Mouse (Mus musculus) C2C12 (cell line): ENCODE measurements around the gene Dapk1. TPM values are rescaled to one million over a fixed set of nuclear protein-coding genes. Genes with fewer than 3 reads are reported as not detected.

Source experiments
- H3K27me3 ChIP-seq: one replicate; pipeline ENCODE4 v1.6.1; 2011; ENCODE audit not compliant: control insufficient read depth, insufficient read depth, insufficient read length
- H3K36me3 ChIP-seq: one replicate; pipeline ENCODE4 v1.6.1; 2011; ENCODE audit not compliant: control insufficient read depth, insufficient read depth
- H3K4me3 ChIP-seq: one replicate; pipeline ENCODE4 v1.5.1; 2011; ENCODE audit warnings: mild to moderate bottlenecking, control low read depth; ENCODE audit not compliant: poor library complexity, insufficient read depth, severe bottlenecking
- H3K79me2 ChIP-seq: one replicate; pipeline ENCODE4 v1.6.1; 2011; ENCODE audit not compliant: control insufficient read depth, insufficient read depth
- H3K79me3 ChIP-seq: one replicate; pipeline ENCODE4 v1.6.1; 2011; ENCODE audit warnings: low read depth, control low read depth
- H3ac ChIP-seq: one replicate; pipeline ENCODE3; 2011; ENCODE audit warnings: low read depth; ENCODE audit not compliant: control insufficient read depth, insufficient read length
- CEBPB ChIP-seq: IDR thresholded peaks from one replicate; pipeline ENCODE4 v1.6.1; 2011; ENCODE audit warnings: low read depth, mild to moderate bottlenecking, control low read depth, moderate library complexity
- CTCF ChIP-seq: IDR thresholded peaks from one replicate; pipeline ENCODE4 v1.5.1; 2011; ENCODE audit not compliant: control insufficient read depth, insufficient read depth, insufficient read length
- FOSL1 ChIP-seq: IDR thresholded peaks from one replicate; pipeline ENCODE4 v1.8.0; 2011; ENCODE audit warnings: mild to moderate bottlenecking, low read length; ENCODE audit not compliant: poor library complexity, insufficient read depth, severe bottlenecking
- MAX ChIP-seq: IDR thresholded peaks from one replicate; pipeline ENCODE4 v1.6.1; 2011; ENCODE audit warnings: mild to moderate bottlenecking, control low read depth
- MYOD1 ChIP-seq: IDR thresholded peaks from one replicate; pipeline ENCODE4 v1.6.1; 2011; ENCODE audit warnings: low read depth; ENCODE audit not compliant: control insufficient read depth, insufficient read length
- MYOG ChIP-seq: IDR thresholded peaks from one replicate; pipeline ENCODE4 v1.6.1; 2011; ENCODE audit not compliant: control insufficient read depth, insufficient read length; ENCODE audit errors: extremely low read depth
- USF1 ChIP-seq: IDR thresholded peaks from one replicate; pipeline ENCODE4 v1.6.1; 2011; ENCODE audit warnings: low read depth, mild to moderate bottlenecking, control low read depth, moderate library complexity
- polyA plus RNA-seq: library from polyadenylated mRNA; unstranded; fragments of >200 nt; fragmentation: generic; extraction: Trizol; gene quantifications from one replicate; pipeline ENCODE4 v1.2.1, GENCODE M21; 2012; ENCODE audit warnings: missing spikeins

The Dapk1 gene
- polyA plus RNA-seq, 1 experiment = not detected

- H3K27me3 ChIP-seq = no peaks in the 10 kb centered on the region
- H3K79me2 ChIP-seq = no peaks in the 10 kb centered on the region
- H3K4me3 ChIP-seq = no peak overlapping the region
- no peak overlapping the region for H3ac ChIP-seq
- no peaks in the 10 kb centered on the region for H3K36me3 ChIP-seq
- no peak for TF ChIP-seq CTCF
- TF ChIP-seq MYOG = no peak
- TF ChIP-seq FOSL1 = no peak
- TF ChIP-seq CEBPB = no peak
- no peak for TF ChIP-seq MAX
- no peak for TF ChIP-seq MYOD1
- no peak for TF ChIP-seq USF1
- no peaks in the 10 kb centered on the region for H3K79me3 ChIP-seq
These were observed 73.7 kb downstream of the Dapk1 start for GRCm38 (mm10) chr13:60675416-60675815.

GRCm38 (mm10) chr13:60678912-60679311 is 77.2 kb downstream of the Dapk1 start:
- TF ChIP-seq USF1 = no peak
- TF ChIP-seq MYOD1 = no peak
- TF ChIP-seq FOSL1 = no peak
- no peak for TF ChIP-seq CTCF
- TF ChIP-seq CEBPB = no peak
- no peak for TF ChIP-seq MYOG
- TF ChIP-seq MAX = no peak
- H3K79me3 ChIP-seq = no peaks in the 10 kb centered on the region
- no peaks in the 10 kb centered on the region for H3K79me2 ChIP-seq
- H3K36me3 ChIP-seq = no peaks in the 10 kb centered on the region
- no peaks in the 10 kb centered on the region for H3K27me3 ChIP-seq
- H3ac ChIP-seq = no peak overlapping the region
- no peak overlapping the region for H3K4me3 ChIP-seq

- no peaks in the 10 kb centered on the region for H3K36me3 ChIP-seq
- no peaks in the 10 kb centered on the region for H3K27me3 ChIP-seq
- no peaks in the 10 kb centered on the region for H3K79me2 ChIP-seq
- no peak overlapping the region for H3ac ChIP-seq
- no peak for TF ChIP-seq USF1
- no peak for TF ChIP-seq MYOD1
- TF ChIP-seq CEBPB = no peak
- TF ChIP-seq CTCF = no peak
- no peak for TF ChIP-seq FOSL1
- TF ChIP-seq MAX = no peak
- H3K4me3 ChIP-seq = no peak overlapping the region
- no peaks in the 10 kb centered on the region for H3K79me3 ChIP-seq
These were observed 81.3 kb downstream of the Dapk1 start for GRCm38 (mm10) chr13:60682714-60683695.

- Histone ChIP-seq H3K36me3 (no peaks in the 10 kb centered on the region), H3K79me3 (no peaks in the 10 kb centered on the region), H3K27me3 (no peaks in the 10 kb centered on the region), H3ac (no peak overlapping the region), H3K4me3 (no peak overlapping the region), H3K79me2 (no peaks in the 10 kb centered on the region)
- TF ChIP-seq MYOG (no peak), CEBPB (no peak), CTCF (no peak), USF1 (no peak), MYOD1 (no peak), FOSL1 (no peak), MAX (no peak)
These were observed 82.5 kb downstream of the Dapk1 start for GRCm38 (mm10) chr13:60684050-60684760.

- Histone ChIP-seq H3K79me2 (no peaks in the 10 kb centered on the region), H3ac (no peak overlapping the region), H3K79me3 (no peaks in the 10 kb centered on the region), H3K27me3 (no peaks in the 10 kb centered on the region), H3K4me3 (no peak overlapping the region), H3K36me3 (no peaks in the 10 kb centered on the region)
- TF ChIP-seq CEBPB = no peak
- TF ChIP-seq FOSL1 = no peak
- no peak for TF ChIP-seq MYOD1
- TF ChIP-seq MYOG = no peak
- TF ChIP-seq MAX = no peak
- no peak for TF ChIP-seq CTCF
- no peak for TF ChIP-seq USF1
These were observed 83.1 kb downstream of the Dapk1 start for GRCm38 (mm10) chr13:60684806-60685205.
